Mouse (Mus musculus) thymus, postnatal 25 days (tissue): ENCODE data around the gene Capn13.
"Not testable (repeated sequence)": the region's sequence is repeated elsewhere in the genome, so short reads cannot be mapped to it uniquely, and the experiment has no call there.

ENCODE experiments used
- DNase-seq: peaks from one replicate; pipeline ENCODE4 v3.0.0; 2022

Capn13 gene

DNA sequence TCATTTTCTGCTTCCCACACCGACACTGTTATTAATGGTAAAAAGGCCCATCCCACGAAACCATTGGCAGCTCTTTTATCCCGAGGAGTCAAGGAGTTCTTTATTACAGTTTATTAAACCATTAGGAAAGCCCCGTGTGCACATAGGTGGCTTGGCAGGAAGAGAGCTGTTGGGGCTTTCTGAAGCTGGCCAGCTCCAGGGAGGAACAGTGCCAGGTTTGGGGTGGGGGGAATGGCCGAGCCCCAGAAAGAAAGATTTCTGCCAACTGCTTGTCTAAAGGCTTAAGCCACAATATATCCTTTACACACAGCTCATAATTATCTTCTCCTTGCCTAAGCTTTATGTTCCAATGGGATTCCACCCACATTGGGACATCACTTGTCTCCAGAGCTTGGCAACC, 71.6 kb downstream of the Capn13 start:
- no peak for DNase-seq

DNA sequence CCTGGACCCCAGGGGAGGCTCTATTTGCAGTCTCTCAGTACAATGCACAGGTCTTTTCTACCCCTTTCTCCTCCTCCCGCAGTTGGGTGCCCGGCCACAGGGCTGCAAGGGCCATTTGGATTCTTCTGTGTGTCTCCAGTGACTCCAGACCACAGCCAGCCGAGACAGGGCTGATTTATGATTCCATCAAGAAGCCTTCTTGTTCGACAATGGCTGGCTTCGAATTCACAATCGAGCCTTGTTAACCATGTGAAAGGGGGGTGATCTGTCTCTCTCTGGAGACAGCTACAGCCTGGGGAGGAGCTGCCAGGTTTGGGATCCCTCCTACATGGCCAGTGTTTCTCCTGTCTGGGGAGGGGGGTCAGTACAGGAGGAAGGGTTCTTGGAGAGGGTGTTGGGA, 75.4 kb downstream of the Capn13 start:
- no peak for DNase-seq

DNA sequence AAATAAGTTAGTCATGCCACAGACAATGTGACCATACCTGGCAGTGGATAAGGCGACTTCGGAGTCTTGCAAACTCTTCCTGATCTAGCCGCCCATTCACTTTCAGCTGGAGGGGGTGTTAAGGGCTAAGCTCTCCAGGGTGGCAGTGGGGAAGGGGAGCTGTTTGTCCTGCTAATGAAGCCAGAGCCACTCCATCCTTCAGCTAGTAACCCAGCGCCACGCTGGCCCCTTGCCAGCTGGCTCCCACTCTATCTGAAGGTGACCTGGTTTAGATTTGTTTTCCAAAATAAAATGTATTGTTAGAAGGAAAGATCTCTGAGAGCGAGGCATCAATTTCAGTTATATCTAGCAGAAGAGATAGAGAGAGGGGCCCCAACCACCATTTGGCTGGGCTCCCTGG, 75.9 kb downstream of the Capn13 start:
- no peak for DNase-seq

DNA sequence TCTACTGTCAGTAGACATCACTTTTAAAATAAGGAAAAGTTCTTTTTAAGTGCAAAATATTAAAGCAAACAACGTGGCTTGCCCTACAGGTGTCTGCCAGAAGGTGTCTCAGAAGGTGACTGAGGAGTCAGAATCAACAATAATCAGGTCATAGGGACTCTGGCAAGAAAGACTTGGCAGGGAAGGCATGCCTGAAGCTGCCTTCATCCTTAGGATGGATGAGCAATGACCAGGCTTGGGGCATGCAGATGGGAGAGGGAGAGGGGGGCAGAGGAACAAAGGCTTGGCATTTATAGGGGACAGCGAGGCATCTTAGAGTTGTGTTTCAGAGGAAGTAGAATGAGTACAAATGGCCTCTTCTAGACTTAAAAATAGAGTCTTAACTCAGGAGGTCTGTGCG, 76.7 kb downstream of the Capn13 start:
- DNase-seq: no peak

DNA sequence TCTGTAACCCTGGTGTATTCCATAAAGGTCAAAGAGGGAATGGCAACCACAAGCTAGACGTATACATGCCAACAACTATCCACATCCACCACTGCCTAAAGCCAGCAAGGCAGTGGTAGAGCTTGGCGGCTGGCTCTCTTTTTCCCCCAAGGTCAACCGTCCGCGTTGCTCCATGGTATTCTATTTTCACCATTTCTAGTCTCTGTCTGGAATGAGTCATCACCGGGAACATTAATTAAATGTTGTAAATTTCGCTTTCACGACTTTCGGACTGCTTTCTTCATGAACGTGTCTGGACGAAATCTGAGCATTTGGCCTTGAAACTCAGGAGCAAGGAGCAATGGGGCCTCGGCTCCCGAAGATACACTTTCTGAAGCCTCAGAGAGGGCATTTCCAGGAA, 85.9 kb downstream of the Capn13 start:
- no peak for DNase-seq

GRCm38 (mm10) chr17:73311491-73311890, 89.2 kb downstream of the Capn13 start:
- no peak for DNase-seq

DNA sequence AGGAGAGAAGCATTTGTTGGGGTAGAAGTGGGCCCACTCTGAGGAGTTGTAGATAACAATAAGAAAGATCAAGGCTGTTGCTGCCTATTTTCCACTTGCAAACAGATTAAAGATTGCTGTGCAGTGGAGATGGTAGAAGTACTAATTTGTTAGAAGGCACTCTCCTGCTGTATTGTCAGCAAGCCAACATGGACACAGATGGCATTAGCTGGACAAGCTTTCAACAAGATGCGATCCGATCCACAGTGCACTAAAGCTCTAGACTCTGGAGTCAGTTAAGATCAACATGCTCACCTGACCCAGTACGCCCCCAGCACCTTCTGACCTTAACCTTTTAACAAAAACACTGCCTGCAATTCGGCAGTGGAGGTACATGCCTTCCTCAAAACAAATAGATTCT, 92.0 kb downstream of the Capn13 start:
- DNase-seq: no peak

GRCm38 (mm10) chr17:73306626-73307025, 94.0 kb downstream of the Capn13 start:
- DNase-seq: no peak

GRCm38 (mm10) chr17:73305622-73306021, 95.0 kb downstream of the Capn13 start:
- peak; percentile 49 for DNase-seq

GRCm38 (mm10) chr17:73304086-73304812, 96.4 kb downstream of the Capn13 start:
- DNase-seq: peak; percentile 33

DNA sequence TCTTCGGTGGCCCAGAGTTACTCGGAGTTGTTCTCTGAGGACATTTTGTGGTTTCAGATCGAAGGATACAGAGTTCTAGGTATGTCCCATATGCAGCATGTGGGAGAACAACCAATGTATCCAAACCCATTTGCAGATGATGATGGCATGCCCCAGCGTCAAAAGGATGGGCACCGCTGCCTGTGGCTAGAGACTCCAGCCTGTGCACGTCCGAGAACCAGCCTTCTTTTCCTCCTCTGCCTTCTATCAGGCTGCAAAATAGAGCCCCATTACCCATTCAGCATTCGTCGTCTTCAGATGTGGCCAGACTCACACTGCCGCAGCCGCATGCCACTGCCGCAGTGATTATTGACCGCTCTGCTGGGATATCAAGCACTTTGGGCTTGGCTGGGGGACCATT, 97.0 kb downstream of the Capn13 start:
- DNase-seq: no peak

- peak; percentile 64 for DNase-seq
These were observed 97.4 kb downstream of the Capn13 start for GRCm38 (mm10) chr17:73303217-73303616.

DNA sequence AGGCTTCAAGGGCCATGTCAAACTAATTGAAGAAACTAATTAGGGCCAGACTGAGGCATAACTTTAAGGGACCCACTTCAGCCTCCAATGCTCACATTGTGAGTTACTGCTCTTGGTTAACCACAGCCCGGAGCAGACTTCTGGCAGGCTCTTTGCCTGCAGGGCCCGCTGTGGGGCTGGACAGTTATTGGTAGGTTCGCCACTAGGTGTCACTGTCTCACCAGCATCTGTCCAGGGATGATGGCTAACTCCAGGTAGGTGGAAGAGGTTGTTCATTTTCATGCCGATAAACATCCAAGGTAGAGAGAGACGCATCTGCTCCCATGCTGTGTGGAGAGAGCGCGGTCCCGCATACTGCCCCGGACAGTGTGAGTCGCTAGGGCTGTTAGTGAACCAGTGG, 98.6 kb downstream of the Capn13 start:
- peak; percentile 86 for DNase-seq

DNA sequence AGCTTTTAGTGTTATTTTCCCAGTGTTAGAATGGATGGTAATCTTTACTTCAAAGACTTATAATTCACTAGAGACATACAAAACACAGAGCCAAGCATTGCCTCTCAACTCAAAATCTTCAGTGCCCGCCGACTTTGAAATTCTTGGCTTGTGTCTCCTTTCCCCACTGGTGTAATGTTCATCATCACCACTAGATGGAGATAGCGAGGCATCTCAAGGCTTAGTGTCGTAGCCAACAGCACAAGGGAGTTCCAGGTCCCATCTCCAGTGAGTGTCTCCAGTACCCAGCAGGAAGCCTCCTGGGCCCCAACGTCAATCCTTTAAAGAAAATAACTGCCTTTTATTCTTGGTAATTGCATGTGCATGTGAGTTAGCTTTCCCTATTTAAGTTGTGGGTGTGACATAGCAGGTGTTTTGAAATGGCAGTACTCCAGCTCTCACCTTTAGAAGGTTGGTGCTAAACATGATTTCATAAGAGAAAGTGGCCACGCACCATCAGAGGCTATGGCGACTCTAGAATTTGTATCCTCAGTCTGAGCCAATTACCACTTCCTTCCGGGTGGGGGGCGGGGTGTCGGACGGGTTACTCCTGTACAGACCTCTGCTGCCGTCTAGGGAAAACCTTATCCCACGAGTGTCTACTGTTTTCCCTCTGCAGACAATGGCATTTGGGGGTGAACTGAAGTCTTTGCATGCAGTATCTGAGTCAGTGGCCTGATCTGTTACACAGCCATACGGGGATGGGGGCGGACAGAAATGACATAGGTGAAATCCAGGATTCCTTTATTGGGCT, 99.2 kb downstream of the Capn13 start:
- peak; percentile 72 for DNase-seq

- DNase-seq: no peak
These were observed 100.4 kb downstream of the Capn13 start for GRCm38 (mm10) chr17:73300147-73300880.

DNA sequence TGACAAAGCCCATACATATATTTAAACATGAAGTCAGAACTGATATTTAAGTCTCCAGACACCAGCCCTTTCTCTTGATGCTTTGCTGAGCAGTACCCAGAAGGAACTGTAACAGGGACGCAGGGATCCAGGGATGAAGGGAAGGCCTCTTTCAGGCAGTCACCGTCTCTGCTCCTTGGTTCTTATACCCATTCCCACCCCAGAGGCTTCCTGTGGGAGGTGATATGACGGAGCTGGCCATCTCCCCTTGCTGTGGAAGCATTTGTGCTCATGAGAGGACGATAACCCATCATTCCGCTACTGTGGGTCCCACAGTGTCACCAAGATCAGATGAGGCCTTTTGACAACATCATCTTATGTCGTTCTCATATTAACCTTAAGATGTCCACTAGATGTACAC, 101.7 kb downstream of the Capn13 start:
- DNase-seq: no peak

- peak; percentile 36 for DNase-seq
These were observed 103.8 kb downstream of the Capn13 start for GRCm38 (mm10) chr17:73296855-73297254.

GRCm38 (mm10) chr17:73293237-73293636, 107.4 kb downstream of the Capn13 start:
- no peak for DNase-seq

DNA sequence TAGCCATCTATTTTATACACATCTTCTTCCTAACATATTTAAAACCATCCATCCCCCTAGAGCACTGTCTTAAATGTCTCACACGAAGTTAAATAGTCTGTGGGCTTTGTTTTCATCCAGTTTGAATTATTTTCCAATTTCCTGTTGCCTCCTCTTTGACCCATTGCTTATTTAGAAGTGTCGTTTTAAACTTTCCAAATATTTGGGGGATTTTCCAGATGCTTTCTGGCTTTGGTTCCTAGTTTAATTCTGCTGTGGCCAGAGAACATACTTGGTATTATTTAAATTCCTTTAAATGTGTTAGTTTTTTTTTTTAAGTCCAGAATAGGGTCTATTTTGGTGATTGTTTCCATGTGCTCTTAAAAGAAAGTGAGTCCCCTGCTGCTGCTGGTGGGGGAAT, 116.4 kb downstream of the Capn13 start:
- no peak for DNase-seq

DNA sequence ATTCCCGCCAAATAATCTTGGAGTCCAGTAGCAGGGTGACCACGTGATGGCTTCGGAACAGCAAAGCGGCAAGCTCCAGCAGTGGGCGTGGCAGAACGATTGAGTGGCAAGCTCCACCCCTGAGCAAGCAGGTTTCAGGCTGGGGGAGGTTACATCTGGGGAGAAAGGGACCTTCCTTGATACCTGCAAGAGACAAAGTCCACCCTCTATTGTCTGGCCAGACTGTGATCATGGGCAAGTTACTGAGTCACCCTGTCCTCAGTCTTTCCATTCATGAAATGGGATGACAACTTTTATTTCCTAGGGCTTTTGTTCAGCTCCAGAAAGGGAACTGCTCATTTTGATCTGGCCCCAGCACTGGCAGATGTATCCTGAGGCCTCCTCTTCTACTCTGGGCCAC, 118.0 kb downstream of the Capn13 start:
- DNase-seq: not testable (repeated sequence)

GRCm38 (mm10) chr17:73277770-73278169, 122.9 kb downstream of the Capn13 start:
- DNase-seq: no peak

- no peak for DNase-seq
These were observed 125.6 kb downstream of the Capn13 start for GRCm38 (mm10) chr17:73275066-73275465.

GRCm38 (mm10) chr17:73273809-73274208, 126.9 kb downstream of the Capn13 start:
- peak; percentile 17 for DNase-seq
